Mouse (Mus musculus) liver, adult (tissue): ENCODE measurements around the gene Cdh23.

ENCODE experiments used
- GATA4 ChIP-seq: IDR thresholded peaks from 2 replicates; pipeline ENCODE4 v1.6.1; 2014; ENCODE audit warnings: mild to moderate bottlenecking, low read length; ENCODE audit not compliant: insufficient replicate concordance

Gene Cdh23

DNA sequence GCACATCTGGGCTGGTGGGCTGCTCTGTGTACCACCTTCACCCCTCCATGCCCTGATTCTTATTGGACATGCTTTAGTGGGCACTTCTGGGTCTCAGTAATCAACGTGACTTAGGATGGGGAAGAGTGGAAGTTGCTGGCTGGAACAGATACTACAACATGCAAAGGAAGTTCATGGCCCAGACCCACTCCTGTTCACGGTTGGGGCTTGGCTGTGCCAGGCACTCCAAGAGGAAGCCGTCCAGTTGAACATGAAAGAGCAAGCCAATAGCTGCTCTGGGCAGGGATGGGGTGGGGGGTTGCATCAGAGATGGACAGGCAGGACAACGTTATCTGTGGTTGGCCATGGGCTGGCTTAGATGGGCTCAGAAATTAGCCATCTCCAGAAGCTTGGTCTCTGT is 328.4 kb downstream of the Cdh23 start:
- no peak for TF ChIP-seq GATA4

DNA sequence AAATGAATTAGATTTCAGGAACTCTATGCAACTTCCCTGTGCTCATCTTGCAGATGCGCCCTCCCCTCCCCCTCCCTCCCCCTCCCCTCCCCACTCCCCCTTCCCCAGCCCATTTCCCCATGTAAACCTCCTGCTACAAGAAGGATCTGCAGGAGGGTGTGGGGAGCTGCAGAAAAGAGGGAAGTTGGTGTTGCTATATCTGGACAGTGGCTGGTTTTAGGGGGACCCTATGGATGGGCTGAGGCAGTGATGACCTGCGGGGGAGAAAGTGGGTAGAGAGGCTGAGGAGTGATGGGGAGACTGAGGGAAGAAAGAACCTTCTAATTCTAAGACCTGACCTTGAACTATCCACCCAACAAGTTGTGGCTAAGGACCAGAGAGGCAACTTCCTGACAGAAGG is 329.1 kb downstream of the Cdh23 start:
- no peak for TF ChIP-seq GATA4

DNA sequence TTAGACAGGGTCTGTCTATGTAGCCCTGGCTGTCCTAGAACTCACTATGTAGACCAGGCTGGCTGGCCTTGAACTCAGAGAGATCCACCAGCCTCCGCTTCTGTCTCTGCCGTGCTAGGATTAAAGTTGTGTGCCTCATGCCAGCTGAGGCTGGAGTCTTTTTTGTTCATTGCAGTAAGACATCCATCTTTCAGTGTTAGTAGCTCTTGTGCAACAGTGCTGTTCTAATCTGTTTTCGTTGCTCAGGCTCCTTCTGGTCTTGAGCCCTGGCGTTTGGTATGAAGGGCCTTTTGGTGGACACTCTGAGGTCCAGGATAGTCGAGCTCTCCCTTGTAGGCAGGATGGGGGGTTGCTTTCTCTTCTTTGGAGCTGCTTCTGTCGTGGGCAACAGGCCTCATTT is 332.9 kb downstream of the Cdh23 start:
- TF ChIP-seq GATA4, result no peak

DNA sequence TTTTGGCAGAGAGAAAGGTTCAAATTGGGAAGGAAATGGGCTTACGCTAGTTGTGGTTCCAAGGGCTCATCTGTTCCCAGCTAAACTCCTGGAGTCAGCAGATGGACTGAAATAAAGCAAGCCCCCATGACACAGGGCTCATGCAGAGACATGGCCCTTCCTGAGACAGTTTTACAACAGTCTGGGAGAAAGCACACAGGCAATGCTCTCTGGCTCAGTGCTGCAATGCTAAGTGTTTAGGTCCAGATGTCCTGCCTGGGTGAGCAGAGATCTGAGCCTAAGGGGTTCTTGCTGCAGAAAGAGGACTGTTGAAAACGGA is 334.0 kb downstream of the Cdh23 start:
- no peak for TF ChIP-seq GATA4

DNA sequence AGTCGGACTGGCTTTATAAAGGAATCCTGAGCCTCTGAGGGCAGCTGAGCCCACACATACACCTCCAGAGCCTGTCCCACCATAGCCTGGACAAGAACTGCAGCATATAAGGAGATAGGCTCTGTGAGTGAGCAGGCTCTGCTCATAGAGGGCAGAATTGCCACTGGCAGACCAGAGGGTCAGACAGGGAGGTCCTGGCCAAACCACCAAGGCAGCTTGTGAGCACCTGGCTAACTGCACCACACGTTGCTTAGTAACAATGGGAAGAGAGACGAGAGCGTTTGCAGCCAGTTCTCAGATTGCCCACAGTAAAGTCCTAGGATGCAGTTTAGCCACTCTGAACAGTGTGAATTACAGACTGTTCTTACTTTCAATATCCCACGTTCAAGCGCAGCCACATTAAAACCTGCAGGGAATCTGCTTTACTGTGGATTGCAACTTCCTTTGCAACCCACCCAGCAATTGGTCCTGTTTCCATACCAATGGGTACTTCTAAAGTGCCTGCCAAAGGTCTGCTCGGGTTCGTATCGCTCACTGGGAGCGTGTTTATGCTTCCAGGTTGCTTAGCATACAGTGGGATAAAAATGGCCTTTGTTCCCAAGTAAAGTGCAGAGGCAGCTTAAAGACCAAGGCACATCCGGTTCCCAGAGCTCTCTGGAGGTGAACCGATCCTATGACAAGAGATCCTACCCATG is 334.5 kb downstream of the Cdh23 start:
- TF ChIP-seq GATA4, result no peak

DNA sequence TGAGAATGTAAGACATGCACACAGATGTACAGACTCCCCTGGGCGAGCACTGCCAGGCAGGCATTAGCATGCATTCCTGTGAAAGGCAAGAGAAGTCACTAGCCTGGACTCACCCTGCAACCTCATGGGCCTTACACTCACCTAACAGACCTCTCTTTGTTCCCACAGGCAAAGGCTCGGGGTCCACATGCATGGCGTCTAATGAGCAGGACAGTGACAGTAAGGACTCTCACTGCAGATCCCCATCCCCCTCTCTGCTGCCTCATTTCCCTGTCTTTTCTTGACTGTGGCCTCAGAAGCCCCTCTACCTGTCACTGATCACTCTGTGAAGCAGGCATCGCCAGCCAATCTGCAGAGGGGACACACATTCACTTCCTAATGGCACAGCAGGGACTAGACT is 337.5 kb downstream of the Cdh23 start:
- no peak for TF ChIP-seq GATA4

DNA sequence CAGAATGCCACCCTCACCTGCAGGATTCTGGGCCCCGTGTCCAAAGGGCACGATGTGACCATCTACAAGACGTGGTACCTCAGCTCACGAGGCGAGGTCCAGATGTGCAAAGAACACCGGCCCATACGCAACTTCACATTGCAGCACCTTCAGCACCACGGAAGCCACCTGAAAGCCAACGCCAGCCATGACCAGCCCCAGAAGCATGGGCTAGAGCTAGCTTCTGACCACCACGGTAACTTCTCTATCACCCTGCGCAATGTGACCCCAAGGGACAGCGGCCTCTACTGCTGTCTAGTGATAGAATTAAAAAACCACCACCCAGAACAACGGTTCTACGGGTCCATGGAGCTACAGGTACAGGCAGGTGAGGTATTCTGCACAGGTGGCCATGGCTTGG is 338.4 kb downstream of the Cdh23 start:
- TF ChIP-seq GATA4, result no peak

DNA sequence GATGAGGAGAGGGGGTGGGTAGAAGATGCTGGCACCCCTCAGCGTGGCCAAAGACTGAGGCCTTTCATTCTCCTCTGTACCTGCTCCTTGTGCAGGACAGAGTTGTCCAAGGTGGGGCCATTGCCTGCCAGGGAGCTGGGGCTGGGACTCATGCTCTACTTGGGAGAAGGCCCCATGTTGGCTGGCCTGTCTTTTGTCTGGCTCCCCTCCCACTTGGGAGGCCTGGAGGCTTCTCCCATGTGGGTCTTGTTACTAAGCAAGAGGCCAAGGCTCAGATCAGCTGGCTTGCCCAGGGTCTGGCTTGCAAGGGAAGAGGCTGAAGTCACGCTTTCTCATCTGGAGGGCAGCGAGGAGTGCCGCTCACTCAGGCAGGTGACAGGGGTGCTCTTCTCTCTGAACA is 338.8 kb downstream of the Cdh23 start:
- TF ChIP-seq GATA4, result no peak

DNA sequence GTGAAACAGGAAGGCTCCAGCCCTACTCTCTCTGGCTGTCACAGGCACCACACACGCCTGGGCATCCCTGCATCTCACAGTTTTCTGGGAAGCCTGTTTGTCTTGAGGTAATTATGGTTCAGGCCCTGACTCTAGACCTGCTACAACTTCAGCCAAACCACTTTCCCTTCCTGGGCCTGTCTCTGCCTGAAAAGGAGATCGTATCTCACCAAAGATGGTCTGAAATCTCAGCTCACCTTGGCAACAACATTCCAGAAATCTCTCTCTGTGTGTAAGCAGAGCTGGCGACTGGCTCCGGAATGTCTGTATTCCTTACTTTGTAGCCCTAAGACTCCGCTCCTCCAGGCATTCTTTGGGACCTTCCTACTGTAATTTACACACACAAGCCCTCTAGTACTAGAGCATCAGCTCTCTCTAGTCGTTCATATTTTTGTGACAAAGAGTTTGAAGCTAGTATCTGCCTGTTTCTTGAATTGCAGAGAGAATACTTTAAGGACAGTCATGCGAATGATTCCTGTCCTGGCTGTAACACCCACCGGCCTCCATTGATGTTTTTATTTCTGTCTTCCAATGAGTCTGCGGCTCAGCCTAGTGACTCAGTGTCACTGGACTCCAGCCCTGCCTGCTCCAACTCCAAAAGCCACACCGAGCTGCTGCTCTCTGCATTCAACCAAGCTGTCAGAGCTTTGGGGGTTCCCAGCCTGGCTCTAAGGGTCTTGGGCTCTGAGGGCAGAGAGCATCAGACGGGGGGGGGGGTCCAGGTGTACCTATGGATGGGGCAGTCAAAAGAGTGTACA is 341.2 kb downstream of the Cdh23 start:
- no peak for TF ChIP-seq GATA4

DNA sequence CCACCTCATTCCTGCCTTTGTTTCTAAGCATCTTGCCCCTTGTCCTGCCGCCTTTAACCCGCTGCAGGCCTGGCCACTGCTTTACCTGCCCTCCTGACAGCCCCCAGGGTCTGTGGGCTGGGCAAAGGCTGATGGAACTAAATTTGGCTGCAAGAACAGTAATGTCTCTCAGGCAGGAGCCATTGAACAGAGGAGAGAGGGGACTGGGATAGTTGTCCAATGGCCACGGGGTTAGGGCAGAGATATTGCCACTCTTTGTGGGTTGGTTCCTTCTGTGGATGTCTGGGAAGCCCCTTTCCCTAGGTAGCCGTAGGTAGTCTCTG is 342.3 kb downstream of the Cdh23 start:
- TF ChIP-seq GATA4, result no peak

DNA sequence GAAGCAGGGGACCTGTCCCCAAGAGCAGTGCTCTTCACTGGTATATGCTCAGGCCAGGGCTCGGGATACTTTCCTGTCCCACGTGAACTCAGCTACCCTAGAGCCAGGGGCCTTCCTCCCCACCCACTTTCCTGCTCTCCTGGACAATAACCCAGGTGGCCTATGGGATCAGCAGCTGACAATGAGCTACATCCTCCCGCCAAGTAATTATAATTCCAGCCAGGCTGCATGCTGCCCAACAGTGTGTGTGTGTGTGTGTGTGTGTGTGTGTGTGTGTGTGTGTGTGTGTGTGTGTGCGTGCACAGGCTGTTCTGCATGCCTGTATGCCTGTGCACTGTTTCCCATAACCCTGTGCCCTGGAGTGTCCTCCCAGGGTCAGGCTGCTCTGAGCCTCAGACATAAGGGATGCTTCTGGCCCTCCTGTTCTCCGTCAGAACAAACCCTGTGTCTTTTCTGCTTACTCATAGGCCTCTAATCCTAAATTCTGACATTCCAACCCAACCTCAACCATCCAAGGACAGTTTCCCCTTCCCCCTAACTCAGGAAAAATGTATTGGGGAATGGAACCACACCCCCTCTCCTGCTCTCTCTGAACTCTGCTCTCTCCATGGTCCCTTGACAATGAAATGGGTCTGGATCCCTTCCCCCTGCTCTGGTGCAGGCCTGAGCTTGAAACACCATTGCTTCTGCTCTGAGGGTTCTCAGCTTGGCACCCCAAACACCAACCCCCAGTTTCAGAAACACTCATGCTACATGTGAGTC is 342.9 kb downstream of the Cdh23 start:
- TF ChIP-seq GATA4, result no peak

DNA sequence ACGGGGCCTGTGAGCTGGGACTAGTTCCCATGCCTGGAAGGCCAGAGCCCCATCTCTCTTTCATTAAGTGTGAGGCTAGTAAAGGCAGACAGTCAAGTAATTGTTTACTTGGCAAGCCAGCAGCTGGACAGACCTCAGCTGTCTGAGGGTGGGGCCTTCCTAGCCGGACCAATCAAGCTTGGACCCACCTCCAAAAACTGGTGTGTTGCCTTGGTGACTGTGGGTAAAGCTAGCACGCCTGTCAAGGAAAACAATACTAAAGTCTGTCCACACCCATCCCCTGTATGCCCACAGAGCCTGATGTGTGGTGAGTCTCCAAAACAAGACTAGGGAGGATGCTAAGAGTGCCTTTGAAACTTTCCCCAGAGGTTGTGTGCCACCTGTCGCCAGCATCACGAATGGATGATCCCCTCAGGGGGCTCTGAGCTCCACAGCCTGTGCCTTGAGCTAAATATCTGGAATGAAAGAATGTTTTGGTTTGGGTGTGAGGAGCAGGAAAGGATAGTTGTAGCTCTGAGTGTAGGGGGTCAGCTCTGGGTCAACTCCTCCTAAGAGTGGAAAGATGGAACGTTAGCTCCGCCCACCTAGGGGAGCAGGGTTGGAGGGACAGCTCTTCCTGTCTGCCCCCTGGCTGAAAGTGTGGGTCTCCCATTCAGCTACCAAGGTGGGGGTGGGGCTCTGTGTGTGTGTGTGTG is 344.4 kb downstream of the Cdh23 start:
- no peak for TF ChIP-seq GATA4

DNA sequence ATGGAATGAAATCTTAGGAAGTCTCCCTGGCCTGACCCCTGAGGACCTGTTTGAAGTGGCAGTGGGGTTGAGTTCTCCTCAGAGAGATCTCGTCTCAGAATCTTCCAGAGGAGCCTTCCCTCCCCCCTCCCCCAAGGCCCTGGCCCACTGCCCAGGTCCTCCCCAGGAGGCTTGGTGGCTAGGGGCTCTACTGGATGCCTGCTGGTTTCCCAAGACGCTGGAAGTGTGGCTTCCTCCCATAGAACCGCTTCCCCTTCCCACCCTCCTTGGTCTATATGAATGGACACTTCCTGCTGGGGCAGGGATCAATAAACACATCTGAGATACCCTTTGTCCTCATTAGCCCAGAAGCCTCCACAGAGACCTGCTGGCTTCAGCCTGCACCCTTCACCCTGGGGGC is 345.0 kb downstream of the Cdh23 start:
- no peak for TF ChIP-seq GATA4

DNA sequence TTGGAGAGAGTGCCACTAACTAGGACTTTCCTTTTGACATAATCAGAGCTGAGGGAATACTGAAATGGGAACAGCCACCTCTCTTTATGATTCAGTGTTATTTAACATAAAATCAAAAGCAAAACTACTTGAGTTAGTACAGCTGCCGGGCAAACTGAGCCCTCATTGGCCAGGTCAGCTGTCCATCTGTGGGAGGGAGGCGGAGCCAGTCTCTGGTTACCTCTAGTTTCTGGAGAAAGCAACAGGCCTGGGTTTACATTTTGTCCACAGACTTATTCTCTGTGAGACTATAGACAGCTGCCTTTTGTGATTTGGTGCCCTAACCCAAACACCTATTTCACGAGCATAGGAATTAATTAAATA is 345.5 kb downstream of the Cdh23 start:
- no peak for TF ChIP-seq GATA4

DNA sequence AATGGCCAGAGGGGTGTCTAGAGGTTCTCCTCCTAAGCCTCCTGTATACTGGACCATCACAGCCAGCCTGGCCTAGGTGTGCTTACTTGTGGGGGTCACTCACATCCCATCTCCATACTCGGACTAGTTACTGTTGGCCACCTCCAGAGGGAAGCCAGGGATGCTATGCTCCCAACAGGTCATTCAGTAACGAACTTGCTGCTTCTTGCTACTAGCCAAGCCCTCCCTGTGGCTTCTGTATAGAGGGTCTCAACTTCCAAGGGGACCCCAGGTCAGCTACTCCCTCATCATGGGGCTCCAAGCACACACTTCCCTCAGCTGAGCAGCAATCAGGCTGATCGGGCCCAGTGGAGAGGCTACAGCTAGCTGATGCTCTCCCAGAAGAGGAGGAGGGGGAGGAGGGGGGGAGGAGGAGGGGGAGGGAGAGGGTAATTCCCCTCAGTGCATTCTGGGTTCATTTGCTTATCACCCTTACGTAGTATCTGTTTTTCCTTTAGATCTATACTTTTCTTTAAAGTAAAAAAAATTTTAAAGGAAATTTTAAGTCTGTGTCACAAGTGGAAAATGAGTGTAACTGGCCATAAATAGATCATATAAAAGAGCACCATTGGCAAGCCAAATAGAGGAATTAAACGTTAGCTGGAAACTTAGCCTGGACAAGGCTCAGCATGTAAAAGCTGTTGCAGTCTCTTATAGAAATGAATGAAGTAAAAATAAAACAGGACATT is 346.0 kb downstream of the Cdh23 start:
- no peak for TF ChIP-seq GATA4

DNA sequence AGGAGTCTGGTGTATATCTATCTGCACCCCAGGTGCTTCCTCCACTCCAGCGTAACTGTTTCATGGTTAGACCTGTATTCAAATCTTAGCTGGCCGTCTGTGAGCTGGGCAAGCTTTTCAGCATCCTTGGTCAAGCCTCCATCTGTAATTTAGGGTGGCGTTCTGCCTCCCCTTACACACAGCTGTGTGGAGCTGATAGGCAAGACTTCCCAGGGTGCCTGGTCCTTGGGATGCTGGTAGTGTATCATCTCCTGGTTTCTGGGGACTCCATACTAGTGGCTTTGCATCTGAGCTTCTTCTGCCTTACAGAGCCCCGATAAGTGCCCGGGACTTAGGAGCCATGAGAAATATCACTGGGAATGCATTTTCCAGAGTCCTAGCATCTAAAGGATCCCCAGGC is 346.6 kb downstream of the Cdh23 start:
- TF ChIP-seq GATA4, result no peak

DNA sequence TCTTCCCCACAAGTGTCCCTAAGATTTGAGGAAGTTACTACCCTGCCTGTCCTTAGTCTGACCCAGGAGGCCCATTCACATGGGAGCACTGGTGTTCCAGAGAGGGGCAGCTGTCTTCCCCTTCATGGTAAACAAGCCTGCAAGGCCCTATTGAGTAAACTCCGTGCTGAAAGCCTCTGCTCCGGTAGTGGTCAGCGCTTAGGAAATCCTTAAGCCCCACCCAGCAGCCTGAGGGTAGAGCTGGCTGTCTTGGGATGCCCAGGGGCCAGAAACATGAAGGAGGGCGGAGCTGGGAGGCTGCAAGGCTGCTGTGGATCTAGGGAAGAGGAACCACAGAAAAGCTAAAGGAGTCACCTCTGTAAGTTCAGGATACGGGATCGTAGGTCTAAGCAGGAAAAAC is 347.2 kb downstream of the Cdh23 start:
- TF ChIP-seq GATA4, result no peak
